Mouse (Mus musculus) liver, postnatal 0 days (tissue): ENCODE measurements around the gene Inhbe. TPM values are rescaled to one million over a fixed set of nuclear protein-coding genes. Genes with fewer than 3 reads are reported as not detected.

Experiments
- ATAC-seq: fragments of 200-750 bp; cut with Nextera tagmentation; 2 replicates; pipeline ENCODE4 v1.8.0; 2017; ENCODE audit warnings: mild to moderate bottlenecking, moderate library complexity
- DNase-seq: peaks from one replicate; pipeline ENCODE4 v3.0.0-alpha.2; 2016
- H3K27ac ChIP-seq: fragments of 300-500 bp; sonication (generic); 2 replicates; pipeline ENCODE4 v1.5.1; 2014; ENCODE audit warnings: antibody characterized with exemption, moderate library complexity, mild to moderate bottlenecking, low read depth
- H3K27me3 ChIP-seq: fragments of 300-500 bp; sonication (generic); 2 replicates; pipeline ENCODE4 v1.6.1; 2014; ENCODE audit warnings: low read length, control low read depth, mixed read lengths; ENCODE audit not compliant: insufficient read depth
- H3K36me3 ChIP-seq: fragments of 300-500 bp; sonication (generic); replicated peaks from 2 replicates; pipeline ENCODE4 v1.6.1; 2014; ENCODE audit warnings: mild to moderate bottlenecking, control low read depth, low read length, moderate library complexity, mixed read lengths; ENCODE audit not compliant: insufficient read depth
- H3K4me1 ChIP-seq: fragments of 300-500 bp; sonication (generic); 2 replicates; pipeline ENCODE4 v1.6.1; 2014; ENCODE audit warnings: antibody characterized with exemption, mild to moderate bottlenecking, control low read depth; ENCODE audit not compliant: insufficient read depth
- H3K4me2 ChIP-seq: fragments of 300-500 bp; sonication (generic); 2 replicates; pipeline ENCODE4 v1.6.1; 2014; ENCODE audit warnings: low read depth, mild to moderate bottlenecking, low read length, moderate library complexity, mixed read lengths
- H3K4me3 ChIP-seq: fragments of 300-500 bp; sonication (generic); 2 replicates; pipeline ENCODE4 v1.5.1; 2014; ENCODE audit warnings: low read depth, low read length
- H3K9ac ChIP-seq: fragments of 300-500 bp; sonication (generic); replicated peaks from 2 replicates; pipeline ENCODE4 v1.6.1; 2014; ENCODE audit warnings: mild to moderate bottlenecking, moderate library complexity
- H3K9me3 ChIP-seq: fragments of 300-500 bp; sonication (generic); 2 replicates; pipeline ENCODE4 v1.6.1; 2016; ENCODE audit warnings: mild to moderate bottlenecking, control low read depth, low read length, mixed read lengths
- CTCF ChIP-seq: sonication (generic); IDR thresholded peaks from 2 replicates; pipeline ENCODE4 v1.5.1; 2016; ENCODE audit warnings: antibody characterized with exemption, low read depth
- EP300 ChIP-seq: IDR thresholded peaks from 2 replicates; pipeline ENCODE4 v1.6.1; 2016; ENCODE audit warnings: antibody characterized with exemption, low read depth, mild to moderate bottlenecking
- WGBS: fragments of 180-500 bp; shearing (Covaris S2); extraction: QIAGEN DNeasy Blood & Tissue Kit; methylation state at CpG from one replicate; pipeline ENCODE4 v1.1.7; 2014; ENCODE audit not compliant: insufficient replicate concordance; 5-methylcytosine and 5-hydroxymethylcytosine counted together
- polyA plus RNA-seq: library from polyadenylated mRNA; unstranded; fragments of >200 nt; fragmentation: Nextera tagmentation; extraction: Ambion mirVana; gene quantifications from 2 replicates; pipeline ENCODE4 v1.2.1, GENCODE M21; 2015

The Inhbe gene
- polyA plus RNA-seq, 1 experiment from 2014 or later: 18.4 TPM

GRCm38 (mm10) chr10:127326828-127327227 lies 27.4 kb downstream of the Inhbe start:
- no peaks in the 10 kb centered on the region for H3K27me3 ChIP-seq
- DNase-seq (no peak), ATAC-seq (no peak; the same call in 1 of the 2 replicates)
- H3K4me1 ChIP-seq: peaks cover 22% of the 10 kb centered on the region
- H3K4me2 ChIP-seq: peak overlapping the region; percentile 91
- WGBS: 35% methylated on average over 29 of the region's 29 CpGs
- TF ChIP-seq EP300 (no peak), CTCF (no peak)
- no peaks in the 10 kb centered on the region for H3K9me3 ChIP-seq
- peaks cover 5% of the 10 kb centered on the region for H3K36me3 ChIP-seq
- peak overlapping the region; percentile 66 for H3K9ac ChIP-seq
- peak overlapping the region; percentile 56 for H3K4me3 ChIP-seq
- no peak overlapping the region for H3K27ac ChIP-seq

GRCm38 (mm10) chr10:127326017-127326801 lies 28.0 kb downstream of the Inhbe start:
- peak; percentile 32 for ATAC-seq
- no peaks in the 10 kb centered on the region for H3K9me3 ChIP-seq
- peak overlapping the region; percentile 56 for H3K4me3 ChIP-seq
- H3K9ac ChIP-seq: peak overlapping the region; percentile 66
- DNase-seq: peak; percentile 49
- peaks cover 22% of the 10 kb centered on the region for H3K4me1 ChIP-seq
- H3K4me2 ChIP-seq: peak overlapping the region; percentile 91
- TF ChIP-seq CTCF: no peak
- TF ChIP-seq EP300: no peak
- peaks cover 5% of the 10 kb centered on the region for H3K36me3 ChIP-seq
- WGBS: 3% methylated on average over 53 of the region's 54 CpGs
- H3K27ac ChIP-seq: 0 out of 2 replicates have a peak overlapping the region, but pooled peaks have one; percentile 34
- H3K27me3 ChIP-seq: no peaks in the 10 kb centered on the region

- WGBS: 26% methylated on average over 14 of the region's 14 CpGs
- ATAC-seq: no peak
- peak overlapping the region; percentile 34; the same call in 1 of the 2 replicates for H3K27ac ChIP-seq
Observed at GRCm38 (mm10) chr10:127325454-127326016, 28.7 kb downstream of the Inhbe start.

GRCm38 (mm10) chr10:127324495-127324894 lies 29.7 kb downstream of the Inhbe start:
- peaks cover 5% of the 10 kb centered on the region for H3K36me3 ChIP-seq
- no peaks in the 10 kb centered on the region for H3K27me3 ChIP-seq
- 11% methylated on average over 7 of the region's 7 CpGs for WGBS
- H3K4me3 ChIP-seq: peak overlapping the region; percentile 43
- TF ChIP-seq EP300 (no peak), CTCF (peak; percentile 71)
- DNase-seq: peak; percentile 86
- no peak overlapping the region for H3K9ac ChIP-seq
- peak overlapping the region; percentile 80; the same call in 1 of the 2 replicates for H3K27ac ChIP-seq
- peak overlapping the region; percentile 91 for H3K4me2 ChIP-seq
- peaks cover 22% of the 10 kb centered on the region for H3K4me1 ChIP-seq
- peak; percentile 72 for ATAC-seq
- no peaks in the 10 kb centered on the region for H3K9me3 ChIP-seq

More at GRCm38 (mm10) chr10:127325454-127326016, 28.7 kb downstream of the Inhbe start:
- peak overlapping the region; percentile 91 for H3K4me2 ChIP-seq
- peaks cover 22% of the 10 kb centered on the region for H3K4me1 ChIP-seq
- TF ChIP-seq CTCF (no peak), EP300 (no peak)
- no peaks in the 10 kb centered on the region for H3K27me3 ChIP-seq
- H3K9me3 ChIP-seq: no peaks in the 10 kb centered on the region
- peak overlapping the region; percentile 56 for H3K4me3 ChIP-seq
- peak overlapping the region; percentile 66 for H3K9ac ChIP-seq
- no peak for DNase-seq
- peaks cover 5% of the 10 kb centered on the region for H3K36me3 ChIP-seq

- TF ChIP-seq EP300: no peak
- TF ChIP-seq CTCF: no peak
- peak; percentile 11; the same call in 1 of the 2 replicates for ATAC-seq
- peaks cover 22% of the 10 kb centered on the region for H3K4me1 ChIP-seq
- H3K9ac ChIP-seq: peak overlapping the region; percentile 64
- H3K27ac ChIP-seq: peak overlapping the region; percentile 80
- no peaks in the 10 kb centered on the region for H3K9me3 ChIP-seq
- DNase-seq: peak; percentile 59
- H3K4me2 ChIP-seq: peak overlapping the region; percentile 64
- H3K4me3 ChIP-seq: peak overlapping the region; percentile 43
- H3K36me3 ChIP-seq: peaks cover 5% of the 10 kb centered on the region
- WGBS: 34% methylated on average over 17 of the region's 17 CpGs
- no peaks in the 10 kb centered on the region for H3K27me3 ChIP-seq
Observed at GRCm38 (mm10) chr10:127323131-127323855, 30.9 kb downstream of the Inhbe start.

GRCm38 (mm10) chr10:127322669-127323068 lies 31.5 kb downstream of the Inhbe start:
- peak overlapping the region; percentile 43 for H3K4me3 ChIP-seq
- peak overlapping the region; percentile 59 for H3K9ac ChIP-seq

More at GRCm38 (mm10) chr10:127322669-127323068, 31.5 kb downstream of the Inhbe start:
- DNase-seq (no peak), ATAC-seq (no peak)
- peaks cover 3% of the 10 kb centered on the region for H3K36me3 ChIP-seq
- peaks cover 22% of the 10 kb centered on the region for H3K4me1 ChIP-seq
- WGBS: 56% methylated on average over 4 of the region's 4 CpGs
- H3K27me3 ChIP-seq: no peaks in the 10 kb centered on the region
- no peak for TF ChIP-seq CTCF
- no peak for TF ChIP-seq EP300
- H3K9me3 ChIP-seq: no peaks in the 10 kb centered on the region
- H3K4me2 ChIP-seq: peak overlapping the region; percentile 64
- peak overlapping the region; percentile 80 for H3K27ac ChIP-seq
